Mouse (Mus musculus): ENCODE data around the gene Kcnb1.
A peak's percentile ranks its signal among the peaks of the same experiment; 100 is the strongest.

The Kcnb1 gene

DNA sequence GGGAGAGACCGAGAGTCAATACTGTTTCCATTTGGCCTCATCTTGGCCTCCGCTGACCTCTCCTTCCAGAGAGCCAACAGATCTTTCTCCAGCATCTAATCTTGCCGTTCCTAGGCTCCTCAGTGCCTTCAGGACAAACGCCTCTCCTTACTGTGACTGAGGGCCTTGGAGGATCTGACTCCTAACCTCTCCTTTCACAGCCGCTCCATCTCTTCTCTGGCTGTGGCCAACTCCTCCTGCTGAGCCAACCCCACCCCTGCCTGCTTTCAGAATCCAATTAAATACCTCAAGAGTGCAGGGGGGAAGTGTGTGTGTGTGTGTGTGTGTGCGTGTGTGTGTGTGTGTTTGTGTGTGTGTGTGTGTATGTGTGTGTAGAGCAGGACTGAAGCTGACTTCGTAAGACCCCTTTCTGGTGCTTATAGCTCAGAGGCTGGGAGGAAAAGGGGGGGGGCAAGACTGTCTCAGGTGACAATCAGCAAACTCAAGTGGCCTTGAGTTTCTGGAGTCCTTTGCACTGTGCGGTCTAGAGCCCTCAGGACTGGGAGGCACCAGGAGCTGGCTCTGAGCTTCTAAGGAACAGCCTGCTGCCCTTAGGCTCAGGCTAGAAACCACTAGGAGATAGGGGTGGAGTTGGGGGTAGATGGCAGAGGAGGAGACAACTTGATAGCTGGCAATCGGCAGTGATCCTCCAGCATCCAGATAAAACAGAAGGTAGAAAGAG lies 59.7 kb downstream of the Kcnb1 start:
- DNase-seq (ENCODE audit: low spot score in 2 of 2): no peak

DNA sequence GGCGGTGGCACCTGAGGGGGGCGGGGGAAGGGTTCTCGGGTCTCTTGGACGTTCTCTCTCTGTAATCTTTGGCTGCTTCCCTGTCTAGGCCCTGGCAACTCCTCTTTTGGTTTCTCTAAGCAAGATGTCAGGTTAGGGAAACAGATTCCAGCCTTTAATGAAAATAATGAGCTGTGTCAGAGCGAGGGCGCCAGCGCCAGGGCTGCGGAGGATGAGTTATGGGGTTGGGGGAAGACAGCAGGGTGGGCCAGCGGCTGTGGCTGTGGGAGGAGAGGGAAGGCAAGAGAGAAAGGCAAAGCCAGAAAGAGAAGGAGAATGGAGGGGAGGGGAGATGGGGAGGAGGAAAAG lies 60.4 kb downstream of the Kcnb1 start:
- DNase-seq (ENCODE audit: low spot score in 2 of 2): no peak

DNA sequence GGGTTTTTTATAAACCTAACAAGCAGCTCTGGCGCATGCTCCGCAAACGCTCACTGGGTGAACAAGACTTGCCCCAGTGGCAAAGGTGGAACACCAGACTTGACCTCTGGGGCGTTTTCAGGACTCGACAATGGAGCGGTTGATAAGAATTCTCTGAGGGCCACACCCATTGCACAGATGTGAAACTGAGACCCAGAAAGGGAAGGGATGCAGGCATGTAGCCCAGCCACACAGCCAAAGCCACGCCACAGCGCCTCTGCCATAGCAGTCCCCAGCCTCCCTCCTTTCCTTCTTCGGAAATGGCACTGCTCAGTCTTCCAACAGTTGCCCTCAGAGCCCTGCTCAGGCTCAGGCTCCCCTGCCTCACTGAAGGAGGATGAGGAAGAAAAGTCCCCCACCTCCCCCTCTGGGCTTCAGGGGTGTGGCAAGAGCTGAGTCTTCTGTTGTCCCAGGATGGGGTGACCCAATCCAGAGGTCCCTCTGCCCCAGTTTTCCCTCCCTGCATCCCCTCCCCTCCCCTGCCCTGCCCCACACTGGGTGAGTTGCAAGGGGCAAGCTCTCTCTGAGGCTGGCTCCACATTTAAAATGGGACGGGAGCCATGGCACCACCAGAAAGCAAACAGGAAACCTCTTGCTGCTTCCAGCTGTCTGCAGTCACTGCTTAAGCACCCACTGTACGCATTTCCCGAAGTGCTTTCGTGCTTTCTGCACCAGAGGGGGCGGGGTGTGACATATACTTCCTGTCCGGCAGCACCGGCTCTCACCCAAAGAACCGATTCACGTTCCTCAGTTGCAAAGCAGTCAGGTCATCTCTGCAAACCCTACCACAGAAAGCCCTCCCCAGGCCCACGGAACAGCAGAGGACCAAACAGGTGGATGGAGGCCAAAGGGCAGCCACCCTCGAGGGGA lies 61.0 kb downstream of the Kcnb1 start:
- DNase-seq (ENCODE audit: low spot score in 2 of 2): peak; percentile 73

- DNase-seq (ENCODE audit: low spot score in 2 of 2): no peak
These were observed 62.6 kb downstream of the Kcnb1 start for GRCm38 (mm10) chr2:167127404-167127803.

- no peak for DNase-seq (ENCODE audit: low spot score in 2 of 2)
These were observed 64.2 kb downstream of the Kcnb1 start for GRCm38 (mm10) chr2:167125781-167126180.

DNA sequence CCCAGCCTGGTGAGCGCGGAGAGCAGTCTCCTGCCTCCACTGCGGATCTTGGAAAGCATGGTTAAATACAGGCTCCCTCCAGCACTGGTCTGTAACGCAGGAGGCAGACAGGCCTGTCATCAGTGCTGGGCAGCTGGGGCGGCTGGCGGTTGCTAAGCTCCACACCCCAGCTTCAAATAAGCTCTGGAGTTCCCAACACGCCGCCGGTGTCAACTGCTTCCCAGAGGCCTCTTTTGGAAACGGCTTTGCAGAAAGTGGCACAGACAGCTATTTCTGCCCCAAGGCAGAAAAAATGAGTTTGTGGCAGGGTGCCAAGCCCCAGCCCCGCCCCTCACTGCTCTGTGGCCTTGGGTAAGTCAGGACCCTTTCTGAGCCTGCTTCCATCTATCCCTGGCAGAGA lies 66.0 kb downstream of the Kcnb1 start:
- DNase-seq (ENCODE audit: low spot score in 2 of 2): no peak

DNA sequence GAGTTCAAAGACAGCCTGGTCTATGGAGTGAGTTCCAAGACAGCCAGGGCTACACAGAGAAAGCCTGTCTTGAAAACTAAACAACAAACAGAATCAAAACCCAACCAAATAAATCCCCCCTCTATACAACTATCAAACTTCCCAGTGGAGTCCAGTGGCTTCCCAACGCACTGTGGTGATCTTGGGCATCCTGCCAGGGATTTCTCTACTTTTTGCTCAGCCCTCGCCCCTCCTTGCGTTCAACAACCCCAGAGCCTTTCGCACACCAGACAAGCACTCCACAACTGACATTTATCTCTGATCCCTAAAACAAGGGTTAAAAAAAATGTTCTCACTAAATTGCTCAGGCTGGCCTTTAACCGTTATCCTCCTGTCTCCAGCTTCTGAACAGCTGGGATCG lies 67.2 kb downstream of the Kcnb1 start:
- DNase-seq (ENCODE audit: low spot score in 2 of 2): no peak

GRCm38 (mm10) chr2:167121996-167122395 lies 68.0 kb downstream of the Kcnb1 start:
- no peak for DNase-seq (ENCODE audit: low spot score in 2 of 2)

- DNase-seq (ENCODE audit: low spot score in 2 of 2): no peak
These were observed 68.7 kb downstream of the Kcnb1 start for GRCm38 (mm10) chr2:167121228-167121627.

DNA sequence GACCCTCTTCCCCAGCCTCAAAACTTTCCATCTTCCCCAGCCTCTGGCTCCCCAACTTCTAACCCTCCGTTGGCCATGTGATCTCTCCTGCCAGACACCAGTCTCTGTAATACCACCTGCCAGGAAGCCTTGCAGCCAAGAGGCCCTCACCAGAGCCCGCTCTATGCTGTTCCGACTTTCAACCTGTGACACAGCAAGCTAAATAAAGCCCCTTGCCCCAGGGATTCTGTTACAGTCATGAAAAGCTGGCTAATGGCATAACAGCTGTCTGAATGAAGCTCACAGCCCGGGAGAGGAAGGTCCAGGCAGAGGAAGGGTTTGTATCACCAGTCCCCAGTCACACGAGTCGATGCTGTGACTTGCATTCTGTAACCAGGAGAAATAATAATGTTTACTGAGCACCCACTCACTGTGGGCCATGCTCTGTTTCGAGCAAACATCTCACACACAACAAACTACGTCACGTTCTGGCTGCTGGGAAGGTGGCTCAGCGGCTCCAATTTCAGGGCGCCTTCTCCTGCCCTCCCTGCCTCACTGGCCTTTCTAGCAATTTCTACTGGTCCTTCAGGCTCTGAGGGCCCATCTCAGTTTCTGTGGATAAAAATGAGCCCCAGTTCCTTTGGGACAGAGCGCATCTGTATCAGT lies 69.6 kb downstream of the Kcnb1 start:
- no peak for DNase-seq (ENCODE audit: low spot score in 2 of 2)

DNA sequence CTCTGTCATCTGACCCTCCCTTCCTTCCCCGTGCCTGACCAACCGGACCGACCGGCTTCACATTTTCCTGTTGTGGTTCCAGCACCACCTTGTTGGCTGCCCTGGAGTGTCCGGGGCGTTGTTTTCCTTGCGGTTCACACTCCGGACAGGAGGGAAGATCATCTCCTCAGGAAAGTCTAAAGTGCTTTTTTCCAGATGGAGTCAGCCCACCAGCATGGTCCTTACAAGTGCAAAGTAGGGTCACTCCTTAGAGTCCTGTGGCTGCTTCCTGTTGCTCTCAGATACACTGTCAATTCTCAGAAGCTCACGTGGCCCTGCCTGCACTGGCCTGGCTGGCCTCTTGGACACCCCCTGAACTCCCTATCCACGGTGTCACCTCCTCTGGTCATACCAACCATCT lies 71.9 kb downstream of the Kcnb1 start:
- no peak for DNase-seq (ENCODE audit: low spot score in 2 of 2)

GRCm38 (mm10) chr2:167112737-167113136 lies 77.2 kb downstream of the Kcnb1 start:
- peak; percentile 66 to 71 for DNase-seq (ENCODE audit: low spot score in 2 of 2)

DNA sequence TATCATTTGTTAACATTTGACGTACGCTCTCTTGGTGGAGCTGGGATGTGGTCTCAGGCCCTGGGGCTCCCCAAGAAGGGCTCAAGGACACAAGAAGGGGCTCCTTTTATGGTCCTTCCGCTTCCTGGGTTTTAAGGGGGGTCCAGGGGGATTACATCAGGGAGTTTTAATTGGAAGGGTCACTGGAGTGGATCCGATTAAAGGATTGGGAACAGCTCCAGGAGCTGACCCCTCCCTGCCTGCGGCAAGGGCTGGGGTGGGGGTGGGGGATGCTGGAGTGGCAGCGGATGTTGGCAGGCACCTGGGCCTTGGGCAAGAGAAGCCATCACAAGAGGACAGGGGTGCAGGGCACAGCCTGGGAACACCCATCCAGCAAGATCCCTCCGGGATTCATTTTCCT lies 77.7 kb downstream of the Kcnb1 start:
- DNase-seq (ENCODE audit: low spot score in 2 of 2): no peak

GRCm38 (mm10) chr2:167109506-167109905 lies 80.4 kb downstream of the Kcnb1 start:
- no peak for DNase-seq (ENCODE audit: low spot score in 2 of 2)

DNA sequence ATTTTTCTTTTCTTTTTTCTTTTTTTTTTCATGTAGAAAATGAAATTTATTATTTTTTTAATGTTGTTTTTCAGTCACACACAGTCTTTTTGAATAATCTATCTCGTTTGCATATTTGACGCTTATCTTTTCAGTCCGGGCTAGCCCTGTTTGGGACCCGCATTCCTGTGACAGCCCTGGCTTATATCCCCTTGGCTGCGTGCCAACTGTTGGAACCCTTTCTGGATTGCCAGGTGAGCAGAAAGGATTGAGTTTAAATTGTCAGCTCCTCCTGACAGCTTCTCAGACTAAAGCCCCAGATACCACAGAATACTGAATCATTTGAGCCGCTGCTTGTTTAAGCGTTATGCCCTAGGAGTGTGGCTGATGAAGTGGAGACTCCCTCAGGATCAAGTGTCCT lies 86.4 kb downstream of the Kcnb1 start:
- DNase-seq (ENCODE audit: low spot score in 2 of 2): no peak

- peak; percentile 83 to 87 for DNase-seq (ENCODE audit: low spot score in 2 of 2)
These were observed 88.1 kb downstream of the Kcnb1 start for GRCm38 (mm10) chr2:167101743-167102441.

DNA sequence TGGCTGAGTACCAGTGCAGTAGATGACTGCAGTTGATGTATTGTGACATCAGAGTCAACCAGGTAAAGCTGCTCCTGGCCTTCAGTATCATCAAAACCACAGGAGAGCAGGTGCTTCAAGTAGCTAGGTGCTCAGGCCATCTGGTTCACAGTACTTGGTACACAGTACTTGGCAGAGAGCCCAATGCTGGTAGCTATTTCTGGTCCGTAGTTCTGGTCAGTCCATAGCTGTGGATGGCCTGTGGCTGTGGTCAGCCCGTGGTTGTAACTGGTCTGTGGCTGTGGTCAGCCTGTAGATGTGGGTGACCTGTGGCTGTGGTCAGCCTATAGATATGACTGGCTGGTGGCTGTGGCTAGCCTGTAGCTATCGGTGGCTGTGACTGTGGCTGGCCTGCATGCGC lies 95.3 kb downstream of the Kcnb1 start:
- no peak for DNase-seq (ENCODE audit: low spot score in 2 of 2)

DNA sequence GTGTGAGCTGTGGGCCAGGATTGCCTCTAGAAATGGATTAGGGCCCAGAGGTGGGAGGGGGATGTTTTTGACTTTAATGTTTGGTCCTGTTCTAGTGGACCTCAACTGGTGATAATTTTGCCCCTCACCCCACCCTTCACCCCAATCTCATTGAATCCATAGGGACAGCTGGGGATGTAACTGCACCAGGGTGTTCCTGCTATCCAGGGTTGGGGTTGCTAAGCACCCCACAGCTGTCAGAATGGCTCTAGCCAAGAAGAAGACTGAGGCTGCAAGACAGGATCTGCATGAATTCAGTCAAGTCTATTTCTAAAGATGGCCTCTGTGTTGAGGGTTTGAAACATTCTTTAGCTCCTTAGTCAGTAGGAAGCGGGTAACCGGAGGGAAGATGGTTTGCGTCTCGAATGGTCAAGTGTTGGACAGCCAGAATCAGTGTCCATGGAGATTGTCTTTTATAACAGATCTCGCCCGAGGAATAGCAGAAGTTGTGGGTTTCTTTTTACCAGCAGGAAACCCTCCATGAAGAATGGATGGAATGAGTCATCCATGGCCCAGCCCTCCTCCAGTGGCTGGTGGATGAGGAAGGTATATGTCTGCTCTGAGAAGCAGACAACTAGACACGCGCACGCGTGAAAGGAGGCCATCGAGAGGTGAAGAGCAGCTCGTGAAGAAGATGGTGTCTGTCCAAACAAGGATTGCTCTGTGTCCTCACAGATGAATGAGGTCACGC lies 96.6 kb downstream of the Kcnb1 start:
- DNase-seq (ENCODE audit: low spot score in 2 of 2): no peak

- DNase-seq (ENCODE audit: low spot score in 2 of 2): no peak
These were observed 99.7 kb downstream of the Kcnb1 start for GRCm38 (mm10) chr2:167090271-167090670.

DNA sequence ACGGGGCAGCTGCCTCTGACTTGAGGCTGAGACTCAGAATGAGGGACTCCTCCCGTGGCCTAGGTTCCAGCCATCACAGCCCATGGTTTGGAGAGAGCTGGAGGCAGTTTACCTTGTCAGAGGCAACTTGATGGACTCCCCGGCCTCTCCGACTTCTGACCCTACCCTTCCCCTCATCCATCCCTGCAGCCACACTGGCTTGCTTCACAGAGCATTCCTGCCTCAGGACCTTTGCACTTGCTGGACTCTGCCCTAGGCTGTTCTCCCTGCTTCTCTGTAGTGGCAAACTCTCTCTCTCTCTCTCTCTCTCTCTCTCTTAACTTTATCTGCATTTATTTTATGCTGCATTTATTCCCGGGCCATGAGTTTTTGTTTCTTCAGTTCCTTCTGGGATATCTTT lies 103.1 kb downstream of the Kcnb1 start:
- no peak for DNase-seq (ENCODE audit: low spot score in 2 of 2)

DNA sequence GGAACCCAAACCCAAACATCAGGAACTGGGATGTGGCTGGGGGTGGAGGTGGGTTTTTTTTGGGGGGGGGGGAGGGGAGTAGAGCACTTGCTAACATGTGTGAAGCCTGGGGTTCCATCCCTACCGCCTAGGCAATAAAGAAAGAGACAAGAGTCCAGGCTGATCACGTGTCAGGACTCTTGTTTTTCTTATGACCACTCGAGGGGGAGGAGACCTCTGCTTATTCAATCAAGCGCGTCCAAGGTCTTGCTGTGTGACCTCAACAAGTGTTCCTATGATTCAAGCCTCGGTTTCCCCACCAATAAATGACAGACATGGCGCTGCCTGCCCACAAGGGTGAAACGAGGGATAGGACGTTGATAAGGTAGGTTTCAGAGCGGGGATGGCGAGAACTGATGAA lies 103.9 kb downstream of the Kcnb1 start:
- no peak for DNase-seq (ENCODE audit: low spot score in 2 of 2)

All from spleen, postnatal 36 days (tissue).